8 mouse cellular contexts compared by ENCODE assay signal in the genomic region with DNA sequence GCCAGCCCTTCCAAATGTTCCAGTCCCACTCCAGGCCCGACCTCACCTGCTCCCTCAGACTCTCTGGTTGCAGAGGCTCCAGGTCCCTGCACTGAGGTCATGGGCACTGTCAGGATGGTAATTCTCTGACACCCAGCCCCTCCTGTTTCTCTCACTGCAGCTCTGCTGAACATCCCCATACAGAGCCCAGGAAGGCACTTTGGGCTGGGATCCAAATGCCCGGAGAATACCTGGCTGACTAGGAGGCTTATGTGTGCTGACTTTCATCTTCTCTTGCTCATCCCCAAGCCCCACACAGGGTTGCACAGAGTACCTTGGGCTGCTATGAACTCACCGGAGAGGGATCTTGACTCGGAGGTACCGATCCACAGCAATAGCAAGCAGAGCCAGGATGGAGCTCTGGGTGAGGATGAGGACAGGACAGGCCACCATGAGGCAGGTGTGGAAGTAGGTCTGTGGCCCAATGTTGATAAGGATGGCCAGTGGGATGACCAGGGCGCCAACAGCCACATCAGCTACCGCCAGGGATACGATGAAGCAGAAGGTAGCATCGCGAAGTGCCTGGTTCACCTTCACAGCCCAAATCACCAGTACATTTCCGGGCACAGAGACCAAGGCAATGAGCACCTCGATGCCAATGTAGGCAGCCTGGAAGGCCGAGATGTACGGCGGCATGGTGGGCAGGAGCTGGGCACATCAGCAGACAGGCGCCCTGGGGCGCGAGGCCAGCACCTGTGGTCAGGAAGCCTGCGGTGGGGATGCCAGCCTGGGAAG. TPM values are rescaled to one million over a fixed set of nuclear protein-coding genes. Genes with fewer than 3 reads are reported as not detected.
A peak's percentile ranks its signal among the peaks of the same experiment; 100 is the strongest.
DNase-seq lines count a peak whose midpoint lies in the region; ATAC-seq and TF ChIP-seq lines count a peak whose summit lies in the region.

No protein-coding gene starts in this region.

- DNase-seq in layer of hippocampus, adult 2 months (ENCODE audit: low spot score in 2 of 2), result no peak
- no peak for DNase-seq in layer of hippocampus, adult 9-10 months (ENCODE audit: low spot score)
- peak; percentile 46 to 62 for DNase-seq in cerebellum, postnatal 10 days
- no peak for DNase-seq in spleen, postnatal 10 days (ENCODE audit: low spot score in 2 of 2)
- no peak for DNase-seq in kidney, adult 9 months

- no peaks in the 10 kb centered on the region for H3K9me3 ChIP-seq in heart, embryonic 16.5 days (replicated peaks; ENCODE audit: control insufficient read depth, low read length)
- no peaks in the 10 kb centered on the region for H3K9me3 ChIP-seq in neural tube, embryonic 12.5 days

- no peaks in the 10 kb centered on the region for H3K36me3 ChIP-seq in heart, embryonic 16.5 days (ENCODE audit: control insufficient read depth, insufficient read depth)
- no peaks in the 10 kb centered on the region for H3K36me3 ChIP-seq in neural tube, embryonic 12.5 days

- TF ChIP-seq CTCF in layer of hippocampus, adult 2 months (conservative IDR thresholded peaks at IDR 0.05), result no peak

- H3K4me1 ChIP-seq in heart, embryonic 16.5 days (ENCODE audit: control insufficient read depth, insufficient read depth, low read length), result peaks cover 51% of the 10 kb centered on the region
- peaks cover 22% of the 10 kb centered on the region for H3K4me1 ChIP-seq in neural tube, embryonic 12.5 days

- H3K27me3 ChIP-seq in heart, embryonic 16.5 days (ENCODE audit: control insufficient read depth, insufficient read depth, low read length), result peaks cover 20% of the 10 kb centered on the region
- H3K27me3 ChIP-seq in neural tube, embryonic 12.5 days (replicated peaks), result peaks cover 52% of the 10 kb centered on the region

- H3K27ac ChIP-seq in layer of hippocampus, adult 2 months, result peak overlapping the region; percentile 96
- H3K27ac ChIP-seq in heart, embryonic 16.5 days (ENCODE audit: low read length), result peak overlapping the region; percentile 90
- H3K27ac ChIP-seq in neural tube, embryonic 12.5 days, result no peak overlapping the region

- no peak for ATAC-seq in heart, embryonic 16.5 days (replicated peaks; ENCODE audit: extremely low read depth, insufficient read depth, low FRiP score)
- ATAC-seq in neural tube, embryonic 12.5 days (ENCODE audit: low FRiP score, low read depth), result no peak
- no peak for ATAC-seq in erythroblast, adult 5-6 weeks (replicated peaks; ENCODE audit: low FRiP score, poor library complexity, severe bottlenecking)

- 42% methylated on average over 19 of the region's 19 CpGs for WGBS in heart, embryonic 16.5 days
- 55% methylated on average over 19 of the region's 19 CpGs for WGBS in neural tube, embryonic 12.5 days

- H3K4me2 ChIP-seq in heart, embryonic 16.5 days (ENCODE audit: low read depth, low read length), result peak overlapping the region; percentile 95
- peak overlapping the region; percentile 85 for H3K4me2 ChIP-seq in neural tube, embryonic 12.5 days (replicated peaks)

- H3K4me3 ChIP-seq in layer of hippocampus, adult 2 months, result peak overlapping the region; percentile 66
- peak overlapping the region; percentile 54 for H3K4me3 ChIP-seq in heart, embryonic 16.5 days (ENCODE audit: low read length)
- H3K4me3 ChIP-seq in neural tube, embryonic 12.5 days, result 0 out of 2 replicates have a peak overlapping the region, but pooled peaks have one; percentile 41

- peak overlapping the region; percentile 67 for H3K9ac ChIP-seq in heart, embryonic 16.5 days (ENCODE audit: low read length)
- H3K9ac ChIP-seq in neural tube, embryonic 12.5 days, result 0 out of 2 replicates have a peak overlapping the region, but pooled peaks have one; percentile 21

RNA-seq across cellular contexts. Expression of a gene that starts 1.4 kb away (rescaled TPM):
- 100 to 1,000 TPM; 202 to 221 TPM for total RNA-seq in layer of hippocampus, adult 2 months (2021)
- polyA plus RNA-seq in heart, embryonic 16.5 days (2015; fragmentation: Nextera tagmentation; extraction: Ambion mirVana), result 26.7 and 30.0 TPM in 2 replicates
- polyA plus RNA-seq in neural tube, embryonic 12.5 days (2016; fragmentation: Nextera tagmentation; extraction: Ambion mirVana), result 5.5 TPM in 2 replicates
- total RNA-seq in erythroblast, adult 5-6 weeks (2015; ENCODE audit: low replicate concordance), result not detected in 2 replicates
- total RNA-seq in erythroblast, adult 5-6 weeks (2017; ENCODE audit: low replicate concordance), result not detected in 2 replicates

RNA-seq across cellular contexts. Expression of a gene that starts 40.6 kb away (rescaled TPM):
- not detected for total RNA-seq in layer of hippocampus, adult 2 months (2021)
- 0.64 and 0.96 TPM in 2 replicates for polyA plus RNA-seq in heart, embryonic 16.5 days (2015; fragmentation: Nextera tagmentation; extraction: Ambion mirVana)
- 8.6 and 13.0 TPM in 2 replicates for polyA plus RNA-seq in neural tube, embryonic 12.5 days (2016; fragmentation: Nextera tagmentation; extraction: Ambion mirVana)
- not detected in 2 replicates for total RNA-seq in erythroblast, adult 5-6 weeks (2015; ENCODE audit: low replicate concordance)
- not detected in 2 replicates for total RNA-seq in erythroblast, adult 5-6 weeks (2017; ENCODE audit: low replicate concordance)

RNA-seq across cellular contexts. Expression of a gene that starts 51.9 kb away (rescaled TPM):
- total RNA-seq in layer of hippocampus, adult 2 months (2021), result 10 to 100 TPM; 11.1 to 12.4 TPM
- polyA plus RNA-seq in heart, embryonic 16.5 days (2015; fragmentation: Nextera tagmentation; extraction: Ambion mirVana), result 1.1 and 1.2 TPM in 2 replicates
- polyA plus RNA-seq in neural tube, embryonic 12.5 days (2016; fragmentation: Nextera tagmentation; extraction: Ambion mirVana), result 2.2 and 2.5 TPM in 2 replicates
- 71.3 and 98.6 TPM in 2 replicates for total RNA-seq in erythroblast, adult 5-6 weeks (2015; ENCODE audit: low replicate concordance)
- total RNA-seq in erythroblast, adult 5-6 weeks (2017; ENCODE audit: low replicate concordance), result 29.3 and 58.3 TPM in 2 replicates

RNA-seq across cellular contexts. Expression of a gene that starts 55.9 kb away (rescaled TPM):
- total RNA-seq in layer of hippocampus, adult 2 months (2021), result not detected
- polyA plus RNA-seq in heart, embryonic 16.5 days (2015; fragmentation: Nextera tagmentation; extraction: Ambion mirVana), result 2.0 and 3.3 TPM in 2 replicates
- 35.7 and 44.8 TPM in 2 replicates for polyA plus RNA-seq in neural tube, embryonic 12.5 days (2016; fragmentation: Nextera tagmentation; extraction: Ambion mirVana)
- not detected in 2 replicates for total RNA-seq in erythroblast, adult 5-6 weeks (2015; ENCODE audit: low replicate concordance)
- total RNA-seq in erythroblast, adult 5-6 weeks (2017; ENCODE audit: low replicate concordance), result not detected in 2 replicates

Comparison
In these comparisons a context has a peak if more than half of its experiments do, and no peak if none do; other contexts are left out.
1. DNase-seq: peak in cerebellum, postnatal 10 days (2 of 2); none in layer of hippocampus, adult 2 months (0 of 2), layer of hippocampus, adult 9-10 months (single experiment), spleen, postnatal 10 days (0 of 2) and kidney, adult 9 months (single experiment).
2. RNA of a gene that starts 1.4 kb away (total RNA-seq): 202 to 221 TPM in layer of hippocampus, adult 2 months; not detected in erythroblast, adult 5-6 weeks; every median in the first group is over 100 times any median in the second.
3. Peak in every context shown above with its lines, with median percentiles within 50 percentile points of each other: H3K4me3 ChIP-seq.